Mouse (Mus musculus) layer of hippocampus, adult 8-10 months (tissue): ENCODE data around the gene Rfxap. TPM values are rescaled to one million over a fixed set of nuclear protein-coding genes. Genes with fewer than 3 reads are reported as not detected.
"Not testable (repeated sequence)": the region's sequence is repeated elsewhere in the genome, so short reads cannot be mapped to it uniquely, and the experiment has no call there.

ENCODE experiments used
- DNase-seq, 2 experiments: peaks; one replicate each; pipeline ENCODE4 v3.0.0; 2022; ENCODE audit warnings: low spot score in 2 of 2
- total RNA-seq, 4 experiments: library from RNA; stranded (reverse); gene quantifications; 2 replicates each; pipeline ENCODE4 v1.2.4; 2022

Rfxap gene
- total RNA-seq, 4 experiments from 2014 or later: 45.6 to 55.9 (median 51.4) TPM

DNA sequence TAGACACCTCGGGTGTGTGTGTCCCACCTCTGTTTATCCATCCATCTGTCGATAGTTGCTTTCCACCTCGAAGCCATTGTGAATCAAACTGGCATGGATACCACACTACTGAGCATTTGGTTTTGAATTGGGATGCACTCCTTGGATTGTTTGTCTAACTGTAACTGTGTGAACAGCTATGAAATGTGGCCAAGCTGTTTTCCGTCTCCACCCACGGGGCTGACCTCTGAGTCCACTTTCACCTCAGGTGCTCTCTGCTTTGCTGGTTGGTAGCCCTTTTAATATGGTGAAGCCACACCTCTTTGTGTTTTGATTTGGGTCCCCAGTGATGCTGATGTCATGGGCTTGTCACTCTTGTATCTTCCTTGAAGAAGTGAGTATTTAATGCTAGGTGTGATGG, 40.8 kb downstream of the Rfxap start:
- no peak for DNase-seq

DNA sequence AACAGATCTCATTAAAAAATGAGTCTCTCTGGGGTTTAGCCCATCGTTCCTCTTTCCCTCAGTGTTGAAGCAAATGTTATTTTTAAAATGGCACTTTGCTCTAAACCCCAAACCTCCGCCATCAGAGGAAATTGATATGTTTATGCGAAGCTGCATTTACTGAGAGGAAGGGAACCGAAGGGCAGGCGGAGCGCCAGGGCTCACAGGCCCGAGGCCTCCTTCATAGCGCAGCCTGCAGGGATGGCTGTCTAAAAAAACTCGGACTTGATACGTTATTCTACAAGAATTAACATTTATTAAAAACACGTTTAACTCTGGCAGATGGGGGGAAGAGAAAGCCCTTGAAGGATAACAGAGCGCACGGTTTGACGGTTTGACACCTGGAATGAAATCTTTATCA, 41.6 kb downstream of the Rfxap start:
- no peak for DNase-seq

- not testable (repeated sequence) for DNase-seq
These were observed 42.1 kb downstream of the Rfxap start for GRCm38 (mm10) chr3:54765521-54765920.

DNA sequence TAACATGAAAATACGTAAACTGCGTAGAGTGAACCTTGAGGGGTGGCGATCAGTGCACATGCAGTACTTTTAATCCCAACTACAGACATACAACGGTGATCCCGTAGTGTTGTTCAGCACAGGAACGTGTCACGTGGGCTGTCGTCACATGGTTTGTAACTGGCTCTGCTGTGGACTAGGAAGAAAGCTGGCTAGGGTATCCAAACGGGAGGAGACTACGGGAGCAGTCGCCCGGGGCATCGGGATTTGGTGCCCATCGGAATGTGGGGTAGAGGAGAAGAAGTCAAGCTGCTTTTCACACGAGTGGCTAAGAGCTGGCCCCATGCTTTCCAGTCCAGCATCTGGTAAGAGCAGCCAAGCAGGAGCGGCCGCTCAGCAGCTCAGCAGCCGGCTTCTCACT, 43.2 kb downstream of the Rfxap start:
- DNase-seq: peak; percentile 42 to 70

DNA sequence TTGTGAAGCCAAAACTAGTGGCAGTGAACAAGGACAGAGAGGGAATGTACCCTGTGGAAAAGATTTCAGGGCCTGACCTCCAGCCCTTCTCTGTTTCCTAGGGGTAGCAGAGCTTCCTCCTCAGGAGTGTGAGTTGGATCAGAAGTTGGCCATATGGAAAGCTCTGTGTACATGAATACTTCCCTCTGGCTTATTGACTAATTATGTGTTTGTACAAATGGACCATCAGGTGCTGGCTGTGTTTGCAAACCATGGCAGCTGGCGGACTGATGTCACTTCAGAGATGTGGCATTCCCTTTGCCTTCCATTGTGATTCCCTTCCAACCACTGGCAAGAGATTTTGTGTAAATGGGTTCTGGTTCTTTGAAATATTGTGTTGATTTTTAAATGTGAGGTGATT, 46.3 kb downstream of the Rfxap start:
- no peak for DNase-seq

- no peak for DNase-seq
These were observed 47.1 kb downstream of the Rfxap start for GRCm38 (mm10) chr3:54760321-54761115.

DNA sequence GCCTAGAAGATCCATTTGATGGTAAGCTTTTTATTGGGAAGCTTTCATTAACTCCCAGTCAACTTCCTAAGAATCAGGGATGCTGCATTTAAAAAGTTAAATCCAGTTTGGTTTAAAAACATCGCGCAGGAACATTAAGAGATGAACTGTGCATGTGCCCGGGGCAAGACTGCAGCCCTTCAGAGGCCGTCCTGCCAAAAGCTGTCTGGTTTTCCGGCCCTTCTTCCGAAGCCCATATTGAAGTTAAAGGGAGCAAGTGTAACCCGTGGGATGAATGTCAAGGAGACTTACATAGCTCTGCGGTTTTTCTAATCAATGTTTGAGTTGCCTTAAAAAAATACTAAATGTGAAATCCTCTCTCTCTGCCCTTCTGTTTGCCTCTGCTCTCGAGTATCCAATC, 48.4 kb downstream of the Rfxap start:
- DNase-seq: no peak

DNA sequence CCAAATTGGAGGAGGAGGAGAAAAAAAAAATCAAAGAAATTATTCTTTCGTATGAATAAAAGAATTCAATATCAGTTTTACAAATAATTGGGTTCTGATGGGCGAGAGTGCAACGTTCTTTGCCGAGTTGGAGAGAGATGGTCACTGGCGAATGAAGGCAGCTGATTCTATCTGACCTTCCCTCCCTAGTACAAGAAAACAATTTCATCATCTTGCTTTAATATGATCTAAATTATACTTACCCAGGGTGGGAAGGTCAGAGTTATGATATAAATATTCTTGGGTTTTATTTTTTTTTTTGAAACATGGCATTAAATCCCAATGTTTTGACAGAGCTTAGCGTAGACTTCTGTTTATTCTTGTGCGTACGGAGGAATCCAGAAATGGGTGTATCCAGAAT, 50.1 kb downstream of the Rfxap start:
- DNase-seq: no peak

DNA sequence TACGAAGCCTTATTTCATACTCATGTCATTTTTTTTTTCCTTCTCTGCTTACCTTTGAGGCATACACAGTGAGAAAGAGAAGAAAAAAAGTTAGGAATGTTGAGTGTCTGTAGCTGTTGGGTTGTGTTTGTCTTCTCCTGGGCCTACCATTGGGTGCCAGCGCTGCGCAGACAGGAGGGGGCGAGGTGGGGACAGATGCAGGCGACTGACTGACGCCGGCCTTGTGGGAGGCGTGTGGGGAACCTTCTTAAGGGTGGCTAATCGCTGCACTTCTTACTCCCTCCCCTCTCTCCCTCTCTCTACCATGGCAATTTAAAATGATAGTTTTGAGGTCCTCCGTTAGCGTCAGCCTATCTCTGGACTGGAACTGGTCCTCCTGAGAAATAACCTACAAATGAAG, 51.5 kb downstream of the Rfxap start:
- DNase-seq: peak; percentile 19 to 27

DNA sequence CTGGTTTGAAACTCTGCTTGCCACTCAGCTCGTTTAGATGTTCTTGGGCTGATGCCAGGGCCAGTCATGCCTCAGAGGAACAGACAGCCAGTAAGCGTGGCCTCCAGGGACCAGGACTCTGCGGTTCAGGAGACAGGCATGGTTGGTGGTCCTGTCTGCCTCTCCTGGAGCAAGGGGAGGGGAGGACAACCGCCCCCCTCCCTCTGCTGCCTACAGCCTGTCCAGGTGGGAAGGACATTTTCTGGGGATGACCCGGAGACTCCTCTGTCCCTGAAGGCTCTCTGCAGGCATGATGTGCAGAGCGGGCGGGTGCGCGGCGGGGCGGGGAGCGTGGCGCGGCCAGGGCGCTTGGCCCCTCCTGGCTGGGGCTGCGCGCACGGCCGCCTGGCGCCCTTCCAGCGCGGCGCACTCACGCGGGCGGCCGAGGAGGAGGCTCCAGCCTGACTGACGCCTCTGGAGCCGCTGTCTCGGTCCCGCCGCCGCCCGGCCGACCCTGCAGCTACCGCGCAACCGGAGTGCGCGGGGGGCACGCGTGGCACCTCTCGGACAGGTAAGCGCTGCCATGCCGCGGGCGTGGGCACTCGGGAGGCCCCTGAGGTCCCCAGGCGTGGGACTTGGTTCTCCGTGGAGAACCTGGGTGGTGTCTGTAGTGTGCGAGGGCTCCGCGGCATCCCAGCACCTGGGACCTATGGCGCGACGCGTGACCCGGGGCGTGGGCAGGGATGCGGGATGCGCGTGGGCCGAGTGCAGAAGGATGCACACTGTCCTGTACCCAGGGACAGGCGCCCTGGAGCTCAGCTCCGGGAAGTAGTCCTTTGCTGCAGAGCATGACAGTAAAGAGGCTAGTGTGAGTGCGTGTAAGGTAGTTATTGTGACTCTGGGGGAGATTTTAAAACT, 52.2 kb downstream of the Rfxap start, which contains the start of gene Smad9:
Gene Smad9 (plus strand): TSS at position 438 of the 897 bp plus-strand sequence.
- peak; percentile 35 to 60 for DNase-seq

DNA sequence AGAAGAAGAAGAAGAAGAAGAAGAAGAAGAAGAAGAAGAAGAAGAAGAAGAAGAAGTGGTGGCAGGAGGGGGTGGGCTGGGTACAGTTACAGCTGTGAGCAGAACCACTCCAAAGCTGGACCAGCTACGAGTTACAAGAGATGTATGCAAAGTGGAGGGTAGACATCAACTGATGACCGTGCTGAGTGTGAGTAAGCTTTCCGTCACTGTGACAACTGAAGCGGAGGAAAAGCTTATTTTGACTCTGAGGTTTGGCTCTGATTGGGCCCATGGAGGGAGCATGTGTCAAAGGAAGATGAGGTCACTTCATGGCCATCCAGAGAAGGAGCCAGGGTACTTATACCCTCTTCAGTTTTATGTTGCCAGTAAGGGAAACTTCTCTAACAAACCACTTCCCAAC, 54.2 kb downstream of the Rfxap start:
- no peak for DNase-seq

Other genes starting within 250 kb of the Rfxap start
- 10 to 100 TPM; 51.0 to 63.6 (median 56.1) TPM for gene Supt20, start 115.0 kb downstream of the Rfxap start, total RNA-seq
- gene Gm21958, start 93.4 kb downstream of the Rfxap start, total RNA-seq: not detected
- 10 to 100 TPM; 30.2 to 39.8 (median 36.8) TPM for gene Exosc8, start 72.4 kb downstream of the Rfxap start, total RNA-seq
- 10 to 100 TPM; 19.4 to 24.4 (median 21.6) TPM for gene Alg5, start 72.3 kb downstream of the Rfxap start, total RNA-seq
- gene Smad9, start 52.2 kb downstream of the Rfxap start, total RNA-seq: 1 to 10 TPM; 8.4 to 8.6 (median 8.5) TPM
- 10 to 100 TPM; 58.4 to 75.1 (median 68.5) TPM for gene Sertm1, start 108.1 kb upstream of the Rfxap start, total RNA-seq
- 1 to 10 TPM; 2.1 to 4.2 (median 2.6) TPM for gene Ccna1, start 247.7 kb upstream of the Rfxap start, total RNA-seq